Mouse (Mus musculus) forebrain, postnatal 0 days (tissue): ENCODE data around the gene Cerk. TPM values are rescaled to one million over a fixed set of nuclear protein-coding genes. Genes with fewer than 3 reads are reported as not detected.

Experiments
- ATAC-seq: fragments of 200-750 bp; cut with Nextera tagmentation; 2 replicates; pipeline ENCODE4 v1.8.0; 2017; ENCODE audit warnings: mild to moderate bottlenecking, moderate library complexity
- DNase-seq: peaks from one replicate; pipeline ENCODE4 v3.0.0-alpha.2; 2015
- H3K27ac ChIP-seq: fragments of 300-500 bp; sonication (generic); 2 replicates; pipeline ENCODE4 v1.5.1; 2014; ENCODE audit warnings: low read depth, mild to moderate bottlenecking, antibody characterized with exemption, low read length, moderate library complexity, mixed read lengths
- H3K27me3 ChIP-seq: fragments of 300-500 bp; sonication (generic); 2 replicates; pipeline ENCODE4 v1.6.1; 2014; ENCODE audit warnings: mild to moderate bottlenecking, low read length, mixed read lengths; ENCODE audit not compliant: insufficient read depth
- H3K36me3 ChIP-seq: fragments of 300-500 bp; sonication (generic); 2 replicates; pipeline ENCODE4 v1.6.1; 2014; ENCODE audit warnings: mild to moderate bottlenecking, moderate library complexity; ENCODE audit not compliant: insufficient read depth
- H3K4me1 ChIP-seq: fragments of 300-500 bp; sonication (generic); 2 replicates; pipeline ENCODE4 v1.6.1; 2014; ENCODE audit warnings: antibody characterized with exemption; ENCODE audit not compliant: insufficient read depth
- H3K4me2 ChIP-seq: fragments of 300-500 bp; sonication (generic); 2 replicates; pipeline ENCODE4 v1.6.1; 2014; ENCODE audit warnings: low read depth, mild to moderate bottlenecking, moderate library complexity
- H3K4me3 ChIP-seq: fragments of 300-500 bp; sonication (generic); 2 replicates; pipeline ENCODE4 v1.5.1; 2014; ENCODE audit warnings: low read depth, low read length, mixed read lengths
- H3K9ac ChIP-seq: fragments of 300-500 bp; sonication (generic); 2 replicates; pipeline ENCODE4 v1.6.1; 2014; ENCODE audit warnings: mild to moderate bottlenecking
- H3K9me3 ChIP-seq: fragments of 300-500 bp; sonication (generic); 2 replicates; pipeline ENCODE4 v1.6.1; 2016; ENCODE audit warnings: low read length
- CTCF ChIP-seq: sonication (generic); IDR thresholded peaks from 2 replicates; pipeline ENCODE4 v1.5.1; 2016; ENCODE audit warnings: antibody characterized with exemption, control low read depth, low read depth
- WGBS: fragments of 180-500 bp; shearing (Covaris S2); extraction: QIAGEN DNeasy Blood & Tissue Kit; methylation state at CpG from one replicate; pipeline ENCODE4 v1.1.7; 2014; 5-methylcytosine and 5-hydroxymethylcytosine counted together
- polyA plus RNA-seq: library from polyadenylated mRNA; unstranded; fragments of >200 nt; fragmentation: Nextera tagmentation; extraction: Ambion mirVana; gene quantifications from 2 replicates; pipeline ENCODE4 v1.2.1, GENCODE M21; 2015
- total RNA-seq: library from RNA; depleted of rRNA; stranded (reverse); fragments of >200 nt; gene quantifications from 2 replicates; pipeline ENCODE4 v1.2.3, GENCODE M21; 2014

The Cerk gene
- total and polyA plus RNA-seq, 2 experiments from 2014 or later: 18.0 to 32.9 TPM

GRCm38 (mm10) chr15:86206385-86206784 is 20.4 kb upstream of the Cerk start:
- H3K27me3 ChIP-seq: no peaks in the 10 kb centered on the region
- no peak for TF ChIP-seq CTCF
- no peak overlapping the region for H3K27ac ChIP-seq
- no peaks in the 10 kb centered on the region for H3K9me3 ChIP-seq
- H3K4me1 ChIP-seq: no peaks in the 10 kb centered on the region
- H3K36me3 ChIP-seq: 0 out of 2 replicates have a peak, but pooled peaks cover 4% of the 10 kb centered on the region
- 54% methylated on average over 4 of the region's 4 CpGs for WGBS
- no peak overlapping the region for H3K9ac ChIP-seq
- no peak overlapping the region for H3K4me2 ChIP-seq
- H3K4me3 ChIP-seq: no peak overlapping the region
- ATAC-seq (no peak), DNase-seq (no peak)

DNA sequence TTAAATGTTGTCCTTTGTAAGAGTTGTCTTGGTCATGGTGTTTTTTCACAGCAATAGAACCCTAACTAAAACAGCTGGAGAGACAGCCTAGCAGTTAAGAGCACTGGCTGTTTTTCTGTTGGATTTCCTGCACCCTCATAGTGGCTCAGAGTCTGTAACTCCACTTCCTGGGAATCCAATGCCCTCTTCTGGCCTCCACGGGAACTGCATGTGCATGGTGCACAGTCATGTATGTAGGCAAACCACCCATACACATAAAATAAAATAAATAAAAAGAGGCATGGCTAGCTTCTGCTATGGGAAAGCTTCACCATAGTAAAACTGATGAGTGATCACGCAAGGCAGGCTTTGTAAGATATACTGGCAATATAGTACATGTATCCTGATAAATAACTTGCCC is 19.4 kb upstream of the Cerk start:
- DNase-seq: no peak
- ATAC-seq: no peak
- 43% methylated on average over 2 of the region's 2 CpGs for WGBS

GRCm38 (mm10) chr15:86203942-86204561 is 18.1 kb upstream of the Cerk start:
- no peaks in the 10 kb centered on the region for H3K9me3 ChIP-seq
- WGBS: 69% methylated on average over 7 of the region's 7 CpGs
- no peak overlapping the region for H3K4me2 ChIP-seq
- H3K36me3 ChIP-seq: no peaks in the 10 kb centered on the region
- H3K4me1 ChIP-seq: no peaks in the 10 kb centered on the region
- H3K27me3 ChIP-seq: no peaks in the 10 kb centered on the region
- H3K4me3 ChIP-seq: no peak overlapping the region
- H3K9ac ChIP-seq: no peak overlapping the region
- TF ChIP-seq CTCF: no peak
- ATAC-seq (no peak), DNase-seq (no peak)
- H3K27ac ChIP-seq: no peak overlapping the region

More for the DNA sequence above, 19.4 kb upstream of the Cerk start:
- H3K9ac ChIP-seq: no peak overlapping the region
- H3K27ac ChIP-seq: no peak overlapping the region
- H3K4me1 ChIP-seq: no peaks in the 10 kb centered on the region
- TF ChIP-seq CTCF: peak; percentile 64
- no peak overlapping the region for H3K4me2 ChIP-seq
- H3K9me3 ChIP-seq: no peaks in the 10 kb centered on the region
- H3K36me3 ChIP-seq: 0 out of 2 replicates have a peak, but pooled peaks cover 3% of the 10 kb centered on the region
- no peak overlapping the region for H3K4me3 ChIP-seq
- H3K27me3 ChIP-seq: no peaks in the 10 kb centered on the region

DNA sequence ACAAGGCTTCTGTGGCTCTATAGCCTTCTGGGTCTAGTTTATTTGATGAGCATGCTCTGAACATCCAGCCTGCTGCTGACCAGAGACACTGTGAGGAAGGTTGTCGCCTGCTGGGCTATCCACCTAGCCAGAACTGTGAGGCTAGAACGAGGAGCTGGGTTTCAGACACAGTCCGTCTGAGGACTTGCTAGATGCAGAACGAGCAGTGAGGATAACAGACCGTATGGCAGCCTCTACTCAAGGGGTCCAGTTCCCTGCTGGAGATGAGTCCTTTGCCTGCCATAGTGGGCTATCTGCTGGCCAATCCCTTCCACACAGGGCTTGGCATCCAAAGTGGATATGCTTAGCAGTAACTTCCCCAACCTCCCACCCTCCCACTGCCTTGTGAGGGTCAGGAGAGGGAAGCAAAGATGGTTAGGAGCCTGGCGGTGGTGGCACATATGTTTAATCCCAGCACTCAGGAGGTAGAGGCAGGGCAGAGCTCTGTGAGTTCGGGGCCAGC is 17.4 kb upstream of the Cerk start:
- Histone ChIP-seq H3K36me3 (no peaks in the 10 kb centered on the region), H3K4me2 (no peak overlapping the region), H3K4me1 (no peaks in the 10 kb centered on the region), H3K27me3 (no peaks in the 10 kb centered on the region), H3K4me3 (no peak overlapping the region), H3K9me3 (no peaks in the 10 kb centered on the region), H3K27ac (no peak overlapping the region), H3K9ac (no peak overlapping the region)
- WGBS: 85% methylated on average over 7 of the region's 7 CpGs
- no peak for DNase-seq
- TF ChIP-seq CTCF: no peak
- no peak for ATAC-seq

DNA sequence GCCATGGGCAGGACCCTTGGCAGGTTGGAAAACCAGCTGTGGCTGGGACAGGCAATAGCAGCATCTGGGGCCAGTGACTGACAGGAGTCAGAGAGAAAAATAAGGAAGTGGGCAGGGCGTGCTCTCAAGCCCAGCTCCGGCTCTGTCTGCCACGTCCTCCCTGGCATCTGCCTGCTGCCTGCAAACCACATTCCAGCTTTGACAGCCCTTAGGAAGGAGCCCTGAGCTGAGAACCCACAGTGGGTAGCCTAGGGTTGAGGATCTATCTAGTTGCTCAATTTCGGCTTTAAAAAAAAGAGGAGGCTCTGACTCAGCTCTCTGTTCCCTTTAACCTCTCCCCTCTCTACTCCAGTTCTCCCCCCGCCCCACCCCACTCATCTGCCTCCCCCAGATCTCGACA is 16.7 kb upstream of the Cerk start:
- Histone ChIP-seq H3K27ac (no peak overlapping the region), H3K9ac (no peak overlapping the region), H3K9me3 (no peaks in the 10 kb centered on the region), H3K4me3 (no peak overlapping the region), H3K4me2 (no peak overlapping the region), H3K27me3 (no peaks in the 10 kb centered on the region), H3K36me3 (no peaks in the 10 kb centered on the region), H3K4me1 (no peaks in the 10 kb centered on the region)
- DNase-seq: no peak
- no peak for TF ChIP-seq CTCF
- no peak for ATAC-seq
- WGBS: 58% methylated on average over 6 of the region's 6 CpGs

DNA sequence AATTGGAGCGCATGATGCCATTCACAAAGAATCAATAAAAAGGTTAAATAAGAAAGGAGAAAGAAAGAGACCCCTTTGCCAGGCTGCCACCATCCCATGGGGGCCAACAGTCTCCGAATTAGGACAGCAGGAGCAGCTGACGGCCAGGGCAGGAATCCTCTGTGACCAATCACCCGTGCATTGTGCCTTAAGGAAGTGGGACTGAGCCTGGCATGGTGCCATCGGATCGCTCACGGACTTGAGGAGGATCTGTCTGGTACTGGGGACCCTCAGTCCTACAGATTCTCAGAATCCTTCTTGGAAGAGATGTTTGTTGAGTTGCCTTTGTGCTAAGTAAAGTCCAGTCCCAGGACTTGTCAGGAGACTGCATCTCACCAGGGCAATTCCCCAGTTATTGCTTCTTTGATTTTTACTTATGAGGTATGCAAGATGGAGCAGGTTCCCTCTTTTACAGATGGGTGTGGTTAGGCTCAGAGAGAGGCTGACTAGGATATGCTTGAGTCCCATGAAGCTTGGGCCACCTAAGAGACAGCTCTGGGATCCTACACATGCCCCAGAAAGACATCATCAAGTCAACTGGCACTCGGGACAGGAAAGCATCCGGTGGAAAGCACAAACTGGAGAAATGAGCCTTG is 15.9 kb upstream of the Cerk start:
- WGBS: 53% methylated on average over 9 of the region's 9 CpGs

DNA sequence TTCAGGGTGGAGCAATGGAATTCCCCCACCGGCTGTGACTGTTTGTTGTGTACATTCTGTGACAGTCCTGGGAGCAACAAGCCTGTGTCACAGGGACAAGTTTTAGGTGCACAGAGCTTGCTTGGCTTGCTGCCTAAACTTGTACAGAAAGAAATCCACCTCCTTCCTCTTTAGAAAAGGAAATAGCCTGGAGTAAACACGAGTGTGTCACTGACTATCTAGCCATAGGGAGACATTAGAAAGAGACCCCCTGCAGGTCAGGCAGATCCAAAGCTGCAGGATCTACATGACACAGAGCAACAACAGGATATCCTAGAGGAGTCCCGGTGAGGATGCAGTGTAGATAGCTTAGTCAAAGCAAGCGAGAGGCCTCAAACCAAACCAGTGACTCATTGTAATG is 15.2 kb upstream of the Cerk start:
- TF ChIP-seq CTCF: no peak
- Histone ChIP-seq H3K27ac (no peak overlapping the region), H3K4me3 (no peak overlapping the region), H3K4me1 (no peaks in the 10 kb centered on the region), H3K27me3 (no peaks in the 10 kb centered on the region), H3K4me2 (no peak overlapping the region), H3K9me3 (no peaks in the 10 kb centered on the region), H3K9ac (no peak overlapping the region), H3K36me3 (no peaks in the 10 kb centered on the region)
- whole genome bisulfite sequencing: 42% methylated on average over 4 of the region's 4 CpGs
- no peak for ATAC-seq
- DNase-seq: no peak

More for the DNA sequence above, 15.9 kb upstream of the Cerk start:
- Histone ChIP-seq H3K4me1 (no peaks in the 10 kb centered on the region), H3K36me3 (no peaks in the 10 kb centered on the region), H3K27me3 (no peaks in the 10 kb centered on the region), H3K27ac (no peak overlapping the region), H3K4me3 (no peak overlapping the region), H3K9ac (no peak overlapping the region), H3K4me2 (no peak overlapping the region), H3K9me3 (no peaks in the 10 kb centered on the region)
- no peak for ATAC-seq
- TF ChIP-seq CTCF: no peak
- DNase-seq: no peak
